Mouse (Mus musculus) lung, postnatal 4 days (tissue): ENCODE results near the gene Pds5b.
"Not testable (repeated sequence)": the region's sequence is repeated elsewhere in the genome, so short reads cannot be mapped to it uniquely, and the experiment has no call there.

Experiments
- DNase-seq, 2 experiments: peaks; one replicate each; pipeline ENCODE4 v3.0.0; 2021

Gene Pds5b

DNA sequence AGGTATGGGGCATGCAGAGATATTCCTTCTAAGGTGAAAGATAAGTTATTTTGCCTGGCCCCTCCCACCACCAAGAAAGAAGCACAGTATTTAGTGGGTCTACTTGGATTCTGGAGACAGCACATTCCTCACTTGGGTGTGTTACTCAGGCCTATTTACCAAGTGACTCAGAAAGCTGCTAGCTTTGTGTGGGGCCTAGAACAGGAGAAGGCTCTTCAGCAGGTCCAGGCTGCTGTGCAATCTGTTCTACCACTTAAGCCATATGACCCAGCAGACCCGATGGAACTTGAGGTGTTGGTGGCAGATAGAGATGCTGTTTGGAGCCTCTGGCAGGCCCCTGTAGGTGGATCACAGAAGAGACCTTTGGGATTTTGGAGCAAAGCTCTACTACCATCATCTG is 33.1 kb downstream of the Pds5b start:
- DNase-seq, result not testable (repeated sequence)

DNA sequence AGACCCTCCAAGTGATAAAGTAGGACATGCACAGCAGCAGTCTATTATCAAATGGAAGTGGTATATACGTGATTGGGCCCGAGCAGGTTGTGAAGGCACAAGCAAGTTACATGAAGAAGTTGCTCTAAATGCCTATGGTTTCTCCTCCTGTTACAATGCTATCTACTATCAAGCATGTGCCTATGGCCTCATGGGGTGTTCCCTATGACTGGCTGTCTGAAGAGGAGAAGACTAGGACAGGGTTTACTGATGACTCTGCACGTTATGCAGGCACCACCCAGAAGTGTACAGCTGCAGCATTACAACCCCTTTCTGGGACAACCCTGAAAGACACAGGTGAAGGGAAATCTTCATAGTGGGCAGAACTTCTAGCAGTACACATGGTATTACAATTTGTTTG is 33.6 kb downstream of the Pds5b start:
- DNase-seq, result not testable (repeated sequence)

DNA sequence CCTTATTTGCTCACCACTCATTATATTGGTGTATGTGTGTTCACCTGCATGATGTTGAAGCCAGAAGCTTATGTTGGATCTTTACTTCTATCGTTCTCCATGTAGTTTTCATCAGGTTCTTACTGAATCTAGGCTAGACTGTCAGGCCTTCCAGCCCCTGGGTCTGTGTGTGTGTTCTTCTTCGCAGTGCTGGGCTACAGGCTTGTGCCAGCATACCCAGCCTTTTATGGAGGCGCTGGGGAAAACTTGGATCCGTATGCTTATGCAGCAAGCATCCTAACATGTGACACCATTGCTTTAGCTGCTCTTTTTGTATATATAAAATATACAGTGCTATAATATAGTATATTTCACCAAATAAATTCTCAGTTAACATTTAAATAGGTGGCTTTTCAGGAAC is 38.0 kb downstream of the Pds5b start:
- peak in 1 of 2 experiments; percentile 24 for DNase-seq

DNA sequence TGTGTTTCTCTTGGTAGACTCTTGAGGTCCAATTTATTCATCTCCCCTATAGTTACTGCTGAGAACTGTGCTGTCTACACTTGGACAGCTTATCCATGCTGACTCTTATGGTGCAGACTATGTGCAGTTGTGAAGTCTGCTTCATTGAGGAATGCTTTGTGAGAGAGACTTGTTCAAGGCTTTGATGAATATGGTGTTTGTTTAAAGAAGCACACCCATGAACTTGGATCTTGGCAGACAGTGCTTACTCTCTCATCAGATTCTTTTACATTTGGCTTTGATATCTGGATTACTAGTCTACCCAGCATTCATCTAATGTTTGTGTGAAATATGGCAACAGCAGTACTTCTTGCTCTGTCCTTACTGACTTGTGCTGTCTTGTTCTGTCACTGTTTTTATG is 39.9 kb downstream of the Pds5b start:
- no peak for DNase-seq

DNA sequence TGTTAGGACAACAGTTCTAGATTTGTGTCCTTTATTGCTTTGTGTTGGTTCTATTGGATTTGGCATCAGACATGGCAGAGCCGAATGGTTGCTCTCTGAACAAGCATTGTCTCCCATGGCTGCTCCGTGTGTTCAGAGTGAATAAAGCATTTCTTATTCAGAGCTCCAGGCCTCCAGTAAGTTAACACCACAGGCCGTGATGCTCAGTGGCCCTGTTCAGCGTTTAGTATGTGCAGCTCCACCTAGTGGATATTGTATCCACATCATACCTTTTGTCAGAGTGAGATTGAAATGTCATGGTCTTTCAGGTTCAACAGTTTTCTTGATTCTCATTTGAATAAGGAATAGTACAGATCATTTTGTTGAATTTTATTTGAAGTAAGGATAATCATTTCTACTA is 44.2 kb downstream of the Pds5b start:
- peak in 1 of 2 experiments; percentile 12 for DNase-seq

DNA sequence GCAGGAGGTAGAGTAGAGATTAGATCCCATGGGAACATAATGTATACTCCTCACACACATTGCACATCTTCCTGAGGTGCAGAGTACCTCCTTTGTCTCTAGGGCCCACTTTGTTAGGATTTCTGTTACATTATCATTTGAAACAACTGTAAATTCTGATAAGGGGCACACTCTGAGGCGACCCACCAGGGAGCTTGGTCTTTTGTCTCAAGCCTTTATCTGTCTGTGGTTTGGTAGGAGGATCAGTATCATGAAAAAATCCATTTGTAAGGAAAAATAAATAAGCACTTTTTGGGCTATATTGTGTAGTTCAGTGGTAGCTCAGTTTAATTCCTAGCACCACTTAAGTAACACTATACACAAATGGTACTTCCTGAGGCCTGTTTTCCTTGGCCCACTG is 51.1 kb downstream of the Pds5b start:
- DNase-seq, result no peak

DNA sequence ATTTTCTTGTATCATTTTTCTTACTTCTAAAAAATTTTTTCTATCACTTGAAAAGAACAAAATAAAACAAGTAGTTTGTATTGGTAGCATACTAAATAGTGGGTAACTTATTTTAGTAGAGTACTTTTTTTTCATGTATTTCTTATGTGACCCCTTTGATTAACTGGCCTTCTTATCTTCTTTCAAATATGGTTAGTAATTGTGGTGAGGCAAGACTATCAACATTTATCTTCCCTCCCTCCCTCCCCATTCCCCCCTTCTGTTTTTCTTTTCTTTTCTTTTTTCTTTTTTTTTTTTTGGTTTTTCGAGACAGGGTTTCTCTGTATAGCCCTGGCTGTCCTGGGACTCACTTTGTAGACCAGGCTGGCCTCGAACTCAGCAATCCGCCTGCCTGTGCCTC is 63.5 kb downstream of the Pds5b start:
- DNase-seq, result not testable (repeated sequence)

DNA sequence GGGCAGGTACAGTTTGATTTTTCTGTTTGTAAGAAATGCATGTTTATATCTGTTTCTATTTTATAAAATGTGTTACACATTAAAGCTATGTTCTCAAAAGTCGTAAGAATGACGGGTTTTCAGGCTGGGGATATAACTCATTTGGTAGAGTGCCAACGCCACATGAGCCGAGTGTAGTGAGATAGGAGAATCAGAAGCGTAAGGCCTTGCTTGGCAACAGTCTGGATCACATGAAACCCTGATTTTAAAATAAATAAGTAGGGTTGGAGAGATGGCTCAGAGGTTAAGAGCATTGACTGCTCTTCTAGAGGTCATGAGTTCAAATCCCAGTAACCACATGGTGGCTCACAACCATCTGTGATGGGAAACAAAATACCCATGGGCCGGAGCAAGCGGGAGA is 65.8 kb downstream of the Pds5b start:
- DNase-seq, result no peak

DNA sequence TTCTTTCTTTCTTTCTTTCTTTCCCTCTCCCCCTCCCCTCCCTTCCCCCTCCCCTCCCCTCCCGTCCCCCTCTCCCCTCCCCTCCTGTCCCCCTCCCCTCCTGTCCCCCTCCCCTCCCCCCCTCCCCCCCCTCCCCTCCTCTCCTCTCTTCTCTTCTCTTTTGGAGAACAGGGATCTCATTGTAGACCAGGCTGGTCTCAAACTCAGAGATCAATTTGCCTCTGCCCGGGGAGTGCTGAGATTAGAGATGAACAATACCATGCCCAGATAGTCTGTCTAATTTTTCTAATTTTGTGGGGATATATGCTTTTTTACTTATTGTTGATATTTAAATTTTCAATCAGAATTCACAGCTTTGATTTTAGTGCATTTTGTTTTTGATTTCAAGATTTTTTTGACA is 67.1 kb downstream of the Pds5b start:
- DNase-seq, result no peak

DNA sequence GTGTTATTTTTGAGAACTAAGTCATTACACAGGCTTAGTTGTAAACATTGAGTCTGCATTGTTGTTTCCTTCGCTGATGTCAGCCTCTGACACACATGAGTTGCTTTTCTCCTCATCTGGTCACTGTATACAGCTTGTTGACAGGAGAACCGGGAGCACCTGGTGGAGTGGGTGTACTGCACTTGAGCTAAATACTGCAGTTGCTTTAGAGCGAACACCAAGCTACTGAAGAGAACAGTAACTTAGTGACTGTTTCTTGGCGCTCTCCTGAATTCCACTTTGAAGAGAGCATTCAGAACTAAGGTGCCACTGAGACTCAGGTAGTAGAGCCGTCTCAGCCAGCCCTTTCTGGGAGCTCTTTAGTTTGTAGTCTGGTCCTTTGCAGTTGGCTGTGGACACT is 83.1 kb downstream of the Pds5b start:
- DNase-seq, result no peak

DNA sequence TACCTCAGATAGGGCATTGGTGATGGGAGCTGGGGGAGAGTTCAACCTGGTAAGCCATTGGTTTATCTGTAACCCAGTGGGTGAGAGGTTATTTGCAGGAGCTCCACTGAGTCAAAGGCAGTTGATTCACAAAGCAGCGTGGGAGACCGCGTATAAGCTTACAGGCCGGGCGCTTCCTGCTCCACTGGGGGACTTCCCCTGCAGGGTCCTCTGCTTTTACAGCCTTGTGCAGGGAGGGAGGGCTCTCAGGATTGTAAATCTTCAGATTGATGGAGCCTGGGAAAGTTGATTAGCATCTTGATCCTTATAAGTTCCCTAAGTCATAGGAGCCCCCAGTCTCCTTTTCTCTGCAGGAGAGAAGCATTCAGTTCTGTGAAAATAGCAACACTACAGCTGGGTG is 98.9 kb downstream of the Pds5b start:
- DNase-seq, result no peak

DNA sequence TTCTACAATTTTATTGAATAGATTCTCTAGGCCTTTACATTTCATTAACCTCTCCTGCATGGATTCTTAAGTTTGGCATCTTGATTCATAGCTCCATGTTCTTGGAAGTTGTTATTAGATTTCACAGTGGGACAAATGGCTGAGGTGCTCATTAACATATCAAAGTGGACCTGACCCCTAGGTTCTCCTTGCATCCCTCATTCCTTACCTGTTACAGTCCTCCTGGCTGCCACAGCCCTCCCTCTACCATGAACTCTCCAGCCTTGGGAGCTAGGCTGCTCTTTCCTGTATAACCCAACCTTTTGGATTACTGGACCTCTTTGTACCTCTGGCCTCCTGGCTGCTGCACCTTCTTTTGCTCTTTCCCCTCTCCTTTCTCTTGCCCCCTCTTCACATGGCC is 99.5 kb downstream of the Pds5b start:
- DNase-seq, result no peak

DNA sequence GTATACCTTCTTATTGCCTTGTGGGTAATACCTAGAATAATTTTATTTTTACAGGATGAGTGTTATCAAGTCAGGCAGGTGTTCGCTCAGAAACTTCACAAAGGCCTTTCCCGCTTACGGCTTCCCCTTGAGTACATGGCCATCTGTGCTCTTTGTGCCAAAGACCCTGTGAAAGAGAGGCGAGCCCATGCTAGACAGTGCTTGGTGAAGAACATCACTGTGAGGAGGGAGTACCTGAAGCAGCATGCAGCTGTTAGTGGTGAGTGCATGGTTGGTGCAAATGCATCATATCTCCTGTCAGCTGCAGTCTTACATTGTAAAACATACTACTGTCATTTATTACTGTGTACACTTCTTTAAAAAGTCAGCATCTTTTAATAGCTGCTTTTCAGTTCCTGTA is 114.7 kb downstream of the Pds5b start:
- DNase-seq, result no peak

DNA sequence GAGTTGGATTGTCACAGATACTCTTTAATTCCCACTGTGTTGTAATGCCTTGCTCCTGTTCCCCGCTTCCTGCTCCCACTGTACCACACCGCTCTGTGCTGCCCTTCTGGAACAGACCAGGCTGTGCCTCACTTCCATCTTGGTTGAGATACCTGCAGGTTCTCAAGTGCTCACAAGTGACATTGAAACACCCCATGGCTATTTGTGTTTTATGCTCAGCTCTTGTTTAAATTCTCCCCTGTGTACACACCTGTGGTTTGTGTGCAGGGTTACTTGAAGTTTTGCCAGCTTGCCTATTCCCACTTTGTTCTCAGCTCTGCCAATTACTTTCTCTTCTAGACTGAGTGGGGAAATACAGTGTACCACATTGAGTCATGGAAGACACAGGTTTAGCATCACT is 115.5 kb downstream of the Pds5b start:
- DNase-seq, result no peak

DNA sequence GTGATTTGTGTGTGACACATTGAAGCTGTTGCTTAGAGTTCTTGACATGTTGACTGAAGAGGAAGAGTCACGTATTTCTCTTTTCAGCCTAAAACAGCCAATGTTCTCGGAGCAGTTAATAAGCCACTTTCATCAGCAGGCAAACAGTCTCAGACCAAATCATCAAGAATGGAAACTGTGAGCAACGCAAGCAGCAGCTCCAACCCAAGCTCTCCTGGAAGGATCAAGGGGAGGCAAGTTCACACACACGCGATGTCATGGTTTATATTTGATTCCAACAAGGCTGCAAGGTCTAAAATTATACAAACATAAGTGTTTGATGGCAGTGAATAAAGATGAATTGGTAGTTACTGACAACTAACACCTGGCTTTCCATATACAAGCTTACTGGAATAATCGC is 120.6 kb downstream of the Pds5b start:
- no peak for DNase-seq

DNA sequence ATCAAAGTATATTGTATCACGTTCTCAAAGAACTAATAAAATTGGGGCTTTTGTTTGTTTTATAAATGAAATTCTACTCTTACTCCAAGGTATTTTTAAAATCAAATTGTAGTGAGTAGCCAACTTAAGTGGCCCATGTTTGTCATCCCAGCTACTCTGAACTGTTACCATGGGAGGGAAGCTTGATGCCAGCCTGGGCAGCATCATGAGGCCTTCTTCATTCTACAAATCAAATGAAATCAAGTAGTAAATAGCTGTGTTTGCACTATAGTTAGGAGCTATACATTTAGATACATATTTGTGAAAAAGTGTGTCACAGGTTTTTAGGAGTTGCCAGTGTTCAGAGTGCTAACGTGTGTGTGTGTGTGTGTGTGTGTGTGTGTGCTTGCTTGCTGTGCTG is 126.5 kb downstream of the Pds5b start:
- DNase-seq, result no peak

DNA sequence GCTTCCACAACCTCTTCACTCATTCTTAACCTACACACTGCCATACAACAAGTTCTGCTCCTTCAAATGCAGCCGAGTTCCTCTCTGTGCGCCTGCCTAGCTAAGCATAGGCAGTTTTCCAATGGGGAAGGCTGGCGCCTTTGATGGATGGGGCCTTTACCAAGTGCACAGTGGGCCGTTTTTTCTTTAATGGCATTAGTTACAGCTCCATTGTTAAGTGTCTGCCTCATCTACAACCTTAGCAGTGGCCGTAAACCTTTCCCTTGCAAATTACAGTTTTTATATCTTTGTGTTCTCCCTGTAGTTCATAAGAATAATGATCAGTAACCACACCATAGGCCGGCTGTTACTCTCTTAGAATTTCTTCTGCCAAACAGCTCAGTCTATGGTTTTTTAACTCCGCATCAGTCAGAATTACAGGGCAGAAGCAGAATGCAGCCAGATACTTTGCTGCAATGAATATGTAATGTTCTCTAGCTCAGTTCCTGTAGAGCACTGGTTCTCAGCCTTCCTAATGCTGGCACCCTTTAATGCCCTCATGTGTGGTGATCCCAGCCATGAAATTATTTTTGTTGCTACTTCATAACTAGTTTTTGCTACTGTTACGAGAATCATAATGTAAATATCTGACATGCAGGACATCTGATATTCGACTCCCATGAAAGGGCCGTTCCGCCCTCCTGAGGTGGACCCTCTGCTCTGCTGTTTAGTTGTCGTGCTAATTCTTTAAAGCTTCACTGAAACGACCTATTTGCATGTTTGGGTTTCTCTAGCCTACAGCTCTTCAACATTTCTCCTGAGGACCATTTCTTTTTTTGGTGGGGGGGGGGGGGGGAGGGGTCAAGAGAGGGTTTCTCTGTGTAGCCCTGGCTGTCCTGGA is 140.8 kb downstream of the Pds5b start:
- DNase-seq, result no peak

DNA sequence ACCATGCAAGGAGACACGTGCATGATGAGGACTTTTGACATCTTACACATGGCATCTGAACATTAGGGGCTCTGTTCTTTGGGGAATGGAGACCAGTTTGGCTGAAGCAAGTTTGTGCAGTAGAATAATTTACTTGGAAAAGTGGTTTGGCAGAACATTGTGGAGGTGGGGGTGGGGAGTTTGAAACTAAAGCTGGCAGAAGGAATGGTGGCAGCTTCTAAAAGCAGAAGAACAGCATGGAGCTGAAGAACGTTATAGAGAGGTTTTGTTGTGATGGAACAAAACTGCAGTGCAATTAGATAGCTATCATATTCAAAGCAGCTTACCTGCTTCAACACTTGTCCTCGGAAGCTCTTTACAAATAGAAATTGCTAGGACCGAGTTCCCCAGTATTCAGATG is 141.9 kb downstream of the Pds5b start:
- no peak for DNase-seq

DNA sequence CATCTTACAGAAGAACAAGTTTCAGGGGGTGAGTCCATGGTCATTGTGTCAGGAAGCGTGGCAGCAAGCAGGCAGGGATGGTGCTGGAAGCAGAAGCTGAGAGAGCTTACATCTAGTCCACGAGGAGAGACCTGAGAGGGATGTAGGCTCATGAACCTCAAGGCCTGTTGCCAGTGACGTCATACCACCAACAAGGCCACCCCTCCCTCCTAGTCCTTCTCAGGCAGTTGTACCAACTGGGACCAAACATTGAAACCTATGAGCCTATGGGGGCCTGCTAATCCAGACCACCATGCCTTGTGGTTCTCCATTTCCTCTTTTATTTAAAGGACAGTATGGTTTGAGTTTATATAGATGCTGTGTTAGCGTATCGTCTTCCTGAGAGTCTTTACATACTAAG is 143.2 kb downstream of the Pds5b start:
- no peak for DNase-seq

DNA sequence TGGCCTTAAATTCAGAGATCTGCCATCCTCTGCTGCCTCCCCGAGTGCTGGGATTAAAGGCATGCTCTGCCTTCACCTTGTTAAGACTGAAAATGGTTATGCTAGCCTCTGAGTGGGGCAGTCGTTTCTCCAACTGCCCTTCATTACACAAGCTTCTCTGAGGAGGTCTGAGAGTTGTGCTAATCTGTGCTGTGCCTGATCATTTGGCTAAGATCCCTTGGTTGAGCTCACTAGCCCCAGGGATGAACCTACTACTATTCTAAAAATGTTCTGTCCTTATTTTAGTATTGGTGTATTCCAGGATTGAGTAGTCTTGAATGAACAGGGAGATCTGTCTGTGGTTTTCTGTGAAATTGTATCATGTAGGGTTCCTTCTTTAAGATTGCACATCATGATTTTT is 144.5 kb downstream of the Pds5b start:
- no peak for DNase-seq

DNA sequence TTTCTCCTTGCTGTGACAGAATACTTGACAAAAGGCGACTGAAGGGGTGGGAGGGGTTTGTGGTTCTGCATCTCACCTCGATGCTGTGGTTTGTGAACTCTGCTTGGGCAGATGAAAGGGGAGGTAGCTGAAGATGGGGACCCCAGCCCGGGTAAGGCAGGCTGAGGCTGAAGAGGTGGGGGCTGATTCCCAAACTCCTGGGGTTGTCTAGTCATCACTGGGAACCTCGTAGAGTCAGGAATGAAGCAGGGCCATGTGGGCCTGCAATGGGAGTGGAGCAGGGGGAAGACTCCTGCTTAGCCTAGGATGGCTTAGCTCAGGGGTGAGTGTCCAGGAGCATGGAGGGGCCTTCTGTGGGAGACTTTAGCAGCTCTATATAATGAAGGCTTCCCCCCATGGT is 145.3 kb downstream of the Pds5b start:
- DNase-seq, result no peak

DNA sequence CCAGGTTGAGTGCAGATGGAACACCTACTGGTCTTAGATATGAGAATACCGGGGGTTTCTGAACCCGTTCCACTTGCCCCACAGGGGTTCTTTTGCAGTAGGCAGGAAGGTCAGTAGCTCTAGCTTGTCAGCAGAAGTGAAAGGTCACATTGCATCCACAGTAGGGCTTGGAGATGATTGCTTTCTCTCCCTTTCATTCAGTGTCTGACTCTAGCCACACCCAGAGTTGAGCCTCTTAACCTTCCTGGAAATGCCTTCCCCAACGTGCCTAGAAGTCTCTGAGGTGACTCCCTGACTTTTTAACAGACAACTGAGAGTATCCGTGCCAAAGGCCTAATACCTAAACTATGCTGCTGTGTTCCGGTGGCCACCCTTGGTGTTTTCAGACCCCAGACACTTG is 146.0 kb downstream of the Pds5b start:
- no peak for DNase-seq

DNA sequence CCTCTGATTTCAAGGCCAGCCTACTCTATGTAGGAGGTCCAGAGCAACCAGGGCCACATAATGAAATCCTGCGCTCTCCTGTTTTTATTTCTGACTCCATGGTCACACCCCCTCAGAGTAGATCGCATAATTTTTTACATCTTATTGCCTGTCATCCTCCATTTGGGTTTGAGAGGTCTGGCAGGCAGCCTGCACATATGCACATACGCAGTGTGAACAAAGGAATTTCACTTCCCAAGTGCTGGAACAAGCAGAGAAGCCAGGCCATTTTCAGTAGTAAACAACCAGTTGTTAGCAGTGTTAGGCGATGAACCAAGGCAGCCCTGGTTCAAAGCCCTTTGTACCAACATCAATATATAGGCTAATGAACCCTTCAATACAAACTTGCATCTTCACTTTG is 147.6 kb downstream of the Pds5b start:
- DNase-seq, result no peak

DNA sequence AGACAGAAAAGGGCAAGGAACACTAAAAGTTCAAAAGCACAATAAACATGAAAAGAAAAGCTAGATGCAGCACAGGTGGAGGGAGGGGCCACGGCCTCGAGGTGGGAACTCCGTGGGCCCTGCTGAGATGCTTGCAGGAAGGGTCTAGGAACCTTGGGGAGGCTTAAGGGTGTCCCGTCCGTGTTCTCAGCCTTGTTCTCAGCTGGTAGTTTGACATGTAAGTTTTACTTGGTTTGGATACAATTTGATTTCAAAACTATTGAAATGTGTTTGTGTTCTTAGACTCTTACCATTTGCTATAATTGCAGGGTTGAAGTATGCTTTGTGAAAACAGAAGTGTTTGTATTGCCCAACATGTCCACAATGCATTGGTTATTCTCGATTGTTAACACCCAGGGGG is 149.2 kb downstream of the Pds5b start:
- no peak for DNase-seq

DNA sequence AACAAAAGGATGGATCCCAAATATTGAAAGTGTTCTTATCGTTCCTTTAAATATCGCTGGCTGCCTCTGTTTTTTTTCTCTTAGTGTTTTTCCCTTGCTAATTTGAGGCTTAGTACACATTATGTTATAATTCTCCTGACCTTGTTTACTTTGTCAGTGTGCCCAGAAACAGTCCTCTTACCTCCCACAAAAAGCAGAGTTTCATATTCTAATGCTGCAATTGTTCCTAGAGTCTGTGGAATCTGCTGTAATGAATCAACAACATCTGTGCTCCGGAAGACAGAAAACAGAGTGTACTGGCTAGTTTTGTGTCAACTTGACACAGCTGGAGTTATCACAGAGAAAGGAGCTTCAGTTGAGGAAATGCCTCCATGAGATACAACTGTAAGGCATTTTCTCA is 149.8 kb downstream of the Pds5b start:
- no peak for DNase-seq
